Mouse (Mus musculus) CH12.LX (cell line): ENCODE measurements around the gene Lrrc55. TPM values are rescaled to one million over a fixed set of nuclear protein-coding genes. Genes with fewer than 3 reads are reported as not detected.

Experiments
- DNase-seq: peaks from one replicate; pipeline ENCODE4 v3.0.0-alpha.2; 2013; ENCODE audit errors: extremely low read depth
- H3K27ac ChIP-seq: 2 replicates; pipeline ENCODE4 v1.5.1; 2012; ENCODE audit warnings: low read depth, mild to moderate bottlenecking, control low read depth, moderate library complexity; ENCODE audit not compliant: insufficient read depth
- H3K27me3 ChIP-seq: replicated peaks from 2 replicates; pipeline ENCODE3; 2012; ENCODE audit warnings: inconsistent platforms
- H3K36me3 ChIP-seq, 2 experiments: replicated peaks in 1 of 2; 2 replicates each; pipeline versions ENCODE3 to v1.6.1; 2012; ENCODE audit warnings: inconsistent platforms in 1 of 2, low read length in 1 of 2, mild to moderate bottlenecking in 1 of 2, mixed read lengths in 1 of 2, moderate library complexity in 1 of 2; ENCODE audit not compliant: control insufficient read depth in 1 of 2, insufficient read depth in 1 of 2
- H3K4me1 ChIP-seq, 2 experiments: 2 replicates each; pipeline ENCODE4 v1.6.1; 2012; ENCODE audit warnings: inconsistent platforms in 1 of 2, moderate library complexity in 1 of 2; ENCODE audit not compliant: insufficient read depth in 2 of 2, control insufficient read depth in 1 of 2
- H3K4me2 ChIP-seq: 2 replicates; pipeline ENCODE4 v1.6.1; 2012; ENCODE audit warnings: low read depth, mild to moderate bottlenecking, control low read depth; ENCODE audit not compliant: poor library complexity, insufficient read depth, severe bottlenecking
- H3K4me3 ChIP-seq, 3 experiments: fragments of 150-350 bp in 1 of 3; sonication (generic) in 1 of 3; replicated peaks in 1 of 3; 2 replicates each; pipeline versions ENCODE3 to v1.5.1; 2011 to 2012; ENCODE audit warnings: low read depth in 2 of 3, low read length in 2 of 3, mild to moderate bottlenecking in 2 of 3, moderate library complexity in 2 of 3, control low read depth in 1 of 3, improper control_type of control experiment in 1 of 3, inconsistent platforms in 1 of 3, mixed read lengths in 1 of 3; ENCODE audit not compliant: poor library complexity in 1 of 3
- H3K79me2 ChIP-seq: replicated peaks from 2 replicates; pipeline ENCODE4 v1.6.1; 2012; ENCODE audit warnings: mild to moderate bottlenecking, moderate library complexity; ENCODE audit not compliant: control insufficient read depth, poor library complexity, insufficient read depth, severe bottlenecking; ENCODE audit errors: extremely low read depth
- H3K9ac ChIP-seq: 2 replicates; pipeline ENCODE4 v1.6.1; 2012; ENCODE audit warnings: low read depth, mild to moderate bottlenecking, control low read depth, moderate library complexity; ENCODE audit not compliant: insufficient read depth
- H3K9me3 ChIP-seq: replicated peaks from 2 replicates; pipeline ENCODE3; 2012; ENCODE audit warnings: low read length, inconsistent platforms, mixed read lengths
- CHD2 ChIP-seq: IDR thresholded peaks from 2 replicates; pipeline ENCODE4 v1.6.1; 2011; ENCODE audit warnings: low read length, improper control_type of control experiment
- E2F4 ChIP-seq: IDR thresholded peaks from 2 replicates; pipeline ENCODE4 v1.6.1; 2011; ENCODE audit warnings: low read depth, low read length, improper control_type of control experiment; ENCODE audit not compliant: insufficient replicate concordance
- EP300 ChIP-seq: IDR thresholded peaks from 2 replicates; pipeline ENCODE4 v1.6.1; 2011; ENCODE audit warnings: low read length, improper control_type of control experiment
- ETS1 ChIP-seq: conservative IDR thresholded peaks from 2 replicates; pipeline ENCODE4 v1.6.1; 2012; ENCODE audit warnings: low read depth, mild to moderate bottlenecking, inconsistent platforms, low read length, improper control_type of control experiment, moderate library complexity
- JUND ChIP-seq: conservative IDR thresholded peaks from 2 replicates; pipeline ENCODE4 v1.6.1; 2011; ENCODE audit warnings: low read depth, low read length, improper control_type of control experiment
- KAT2A ChIP-seq: IDR thresholded peaks from 2 replicates; pipeline ENCODE4 v1.6.1; 2012; ENCODE audit warnings: low read length, improper control_type of control experiment, inconsistent platforms; ENCODE audit not compliant: insufficient replicate concordance
- MAFK ChIP-seq: IDR thresholded peaks from 2 replicates; pipeline ENCODE4 v1.6.1; 2011; ENCODE audit warnings: low read length, improper control_type of control experiment; ENCODE audit not compliant: insufficient replicate concordance
- MAX ChIP-seq: IDR thresholded peaks from 2 replicates; pipeline ENCODE4 v1.6.1; 2011; ENCODE audit warnings: low read length, improper control_type of control experiment
- MXI1 ChIP-seq: IDR thresholded peaks from 2 replicates; pipeline ENCODE4 v1.6.1; 2011; ENCODE audit warnings: mild to moderate bottlenecking, low read depth, low read length, improper control_type of control experiment
- MYC ChIP-seq: IDR thresholded peaks from 2 replicates; pipeline ENCODE4 v1.6.1; 2011; ENCODE audit warnings: low read depth, mild to moderate bottlenecking, improper control_type of control experiment, low read length
- NELFE ChIP-seq: IDR thresholded peaks from 2 replicates; pipeline ENCODE4 v1.6.1; 2011; ENCODE audit warnings: low read depth, low read length, improper control_type of control experiment
- NRF1 ChIP-seq: IDR thresholded peaks from 2 replicates; pipeline ENCODE4 v1.6.1; 2014; ENCODE audit warnings: low read depth, mild to moderate bottlenecking, inconsistent platforms, low read length, improper control_type of control experiment, moderate library complexity
- PAX5 ChIP-seq: IDR thresholded peaks from 2 replicates; pipeline ENCODE4 v1.6.1; 2012; ENCODE audit warnings: low read length, inconsistent platforms, mixed read lengths
- POLR2A ChIP-seq: IDR thresholded peaks from 2 replicates; pipeline ENCODE4 v1.6.1; 2011; ENCODE audit warnings: low read depth, mild to moderate bottlenecking, improper control_type of control experiment, low read length
- RCOR1 ChIP-seq: conservative IDR thresholded peaks from 2 replicates; pipeline ENCODE4 v1.6.1; 2012; ENCODE audit warnings: low read depth, mild to moderate bottlenecking, inconsistent platforms, low read length, improper control_type of control experiment
- TBP ChIP-seq: conservative IDR thresholded peaks from 2 replicates; pipeline ENCODE4 v1.6.1; 2011; ENCODE audit warnings: low read depth, low read length, improper control_type of control experiment
- TCF12 ChIP-seq: IDR thresholded peaks from 2 replicates; pipeline ENCODE4 v1.6.1; 2014; ENCODE audit warnings: low read depth, mild to moderate bottlenecking, inconsistent platforms, low read length, improper control_type of control experiment
- UBTF ChIP-seq: IDR thresholded peaks from 2 replicates; pipeline ENCODE4 v1.6.1; 2012; ENCODE audit warnings: low read depth, mild to moderate bottlenecking, inconsistent platforms, low read length, improper control_type of control experiment, moderate library complexity
- USF2 ChIP-seq: conservative IDR thresholded peaks from 2 replicates; pipeline ENCODE4 v1.6.1; 2011; ENCODE audit warnings: low read depth, low read length, improper control_type of control experiment
- ZKSCAN1 ChIP-seq: IDR thresholded peaks from 2 replicates; pipeline ENCODE4 v1.6.1; 2012; ENCODE audit warnings: low read depth, inconsistent platforms, low read length, improper control_type of control experiment, borderline replicate concordance
- ZNF384 ChIP-seq: IDR thresholded peaks from 2 replicates; pipeline ENCODE4 v1.6.1; 2012; ENCODE audit warnings: low read depth, low read length, improper control_type of control experiment, inconsistent platforms
- dilution Hi-C: fragments of 300-500 bp; cut with MboI; formaldehyde crosslinking; loops from 2 replicates; pipeline ENCODE4 v1.14.3; 2020; ENCODE audit warnings: low sequenced_read_pairs; ENCODE audit not compliant: extremely low pct_unique_long_range_greater_than_20kb, extremely low pct_ligation_motif_present
- in situ Hi-C: fragments of 300-500 bp; cut with MboI; formaldehyde crosslinking; loops from 3 replicates; pipeline ENCODE4 v1.14.3; 2019; ENCODE audit warnings: low sequenced_read_pairs, low pct_ligation_motif_present, low pct_unique_long_range_greater_than_20kb, mixed read lengths
- polyA plus RNA-seq: library from polyadenylated mRNA; unstranded; fragments of >175 nt; gene quantifications from 2 replicates; pipeline ENCODE4 v1.2.1, GENCODE M21; 2012; ENCODE audit warnings: low read depth; ENCODE audit not compliant: insufficient read length
- total RNA-seq, 2 experiments: library from RNA; depleted of rRNA; stranded (reverse); fragments of 300-350 nt in 1 of 2; fragments of >200 nt in 1 of 2; gene quantifications; 2 replicates each; pipeline ENCODE4 v1.2.3; 2012 to 2014

Gene Lrrc55
- total and polyA plus RNA-seq, 3 experiments, result not detected

DNA sequence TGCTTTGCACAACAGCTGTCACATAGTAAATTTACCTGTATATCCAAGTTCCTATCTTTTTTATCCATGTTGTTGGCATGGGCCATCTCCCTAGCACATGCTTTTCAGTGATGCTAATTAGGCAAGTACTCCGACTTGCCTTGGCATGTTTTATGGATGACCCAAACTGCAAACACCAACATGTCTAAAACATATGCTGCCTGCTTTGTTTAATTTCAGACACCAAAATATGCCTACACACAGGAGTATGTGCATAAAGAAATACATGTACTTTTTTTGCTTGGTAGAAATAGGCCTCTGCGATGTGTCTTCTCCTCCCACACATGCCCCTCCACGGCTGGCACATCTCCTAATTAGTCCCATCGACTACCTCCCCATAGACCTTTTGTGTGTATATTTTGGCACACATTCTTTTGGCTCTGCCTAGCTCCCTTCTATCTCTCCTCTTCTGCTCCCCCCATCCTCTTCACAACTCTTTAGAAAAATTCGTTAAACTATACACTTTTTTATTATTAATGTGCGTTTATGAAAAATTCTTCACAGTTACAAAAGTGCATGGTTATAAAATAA, 9.3 kb downstream of the Lrrc55 start:
- no peak overlapping the region for H3K27ac ChIP-seq
- TF ChIP-seq EP300 (no peak), MAX (no peak), POLR2A (no peak), ZKSCAN1 (no peak), MAFK (no peak), E2F4 (no peak), UBTF (no peak), CHD2 (no peak), MYC (no peak), MXI1 (no peak), ETS1 (no peak), RCOR1 (no peak)

GRCm38 (mm10) chr2:85178139-85178800, 18.7 kb downstream of the Lrrc55 start:
- H3K9ac ChIP-seq, result no peak overlapping the region
- DNase-seq, result no peak
- no peak for TF ChIP-seq TCF12
- no peak for TF ChIP-seq NRF1
- TF ChIP-seq USF2, result no peak
- no peak for TF ChIP-seq KAT2A
- TF ChIP-seq RCOR1, result no peak
- TF ChIP-seq PAX5, result no peak
- no peak for TF ChIP-seq TBP
- TF ChIP-seq MAX, result no peak
- no peak for TF ChIP-seq JUND
- TF ChIP-seq ETS1, result no peak
- no peak for TF ChIP-seq UBTF
- TF ChIP-seq EP300, result no peak
- TF ChIP-seq ZNF384, result no peak
- TF ChIP-seq NELFE, result no peak
- no peak for TF ChIP-seq MYC
- TF ChIP-seq, all 38 proteins: peak for 0
- Histone ChIP-seq H3K4me3 (no peak overlapping the region), H3K27me3 (peaks cover 20% of the 10 kb centered on the region), H3K4me1 (no peaks in the 10 kb centered on the region), H3K79me2 (no peaks in the 10 kb centered on the region), H3K9me3 (no peaks in the 10 kb centered on the region), H3K27ac (no peak overlapping the region), H3K4me2 (no peak overlapping the region), H3K36me3 (no peaks in the 10 kb centered on the region)
- dilution Hi-C loops (no loop called here), in situ Hi-C loops (no loop called here)

More for the DNA sequence above, 9.3 kb downstream of the Lrrc55 start:
- Histone ChIP-seq H3K36me3 (no peaks in the 10 kb centered on the region), H3K27me3 (peaks cover 26% of the 10 kb centered on the region), H3K4me2 (no peak overlapping the region), H3K9me3 (no peaks in the 10 kb centered on the region), H3K9ac (no peak overlapping the region), H3K4me3 (no peak overlapping the region), H3K4me1 (no peaks in the 10 kb centered on the region), H3K79me2 (no peaks in the 10 kb centered on the region)
- dilution Hi-C loops, result no loop called here
- in situ Hi-C loops, result no loop called here
- DNase-seq, result no peak
